Mouse (Mus musculus): Measurements from ENCODE around the gene Trabd2b. TPM values are rescaled to one million over a fixed set of nuclear protein-coding genes. Genes with fewer than 3 reads are reported as not detected.

Gene Trabd2b
- polyA plus RNA-seq (2012; rRNA removed), result 2.0 TPM in 2 replicates

DNA sequence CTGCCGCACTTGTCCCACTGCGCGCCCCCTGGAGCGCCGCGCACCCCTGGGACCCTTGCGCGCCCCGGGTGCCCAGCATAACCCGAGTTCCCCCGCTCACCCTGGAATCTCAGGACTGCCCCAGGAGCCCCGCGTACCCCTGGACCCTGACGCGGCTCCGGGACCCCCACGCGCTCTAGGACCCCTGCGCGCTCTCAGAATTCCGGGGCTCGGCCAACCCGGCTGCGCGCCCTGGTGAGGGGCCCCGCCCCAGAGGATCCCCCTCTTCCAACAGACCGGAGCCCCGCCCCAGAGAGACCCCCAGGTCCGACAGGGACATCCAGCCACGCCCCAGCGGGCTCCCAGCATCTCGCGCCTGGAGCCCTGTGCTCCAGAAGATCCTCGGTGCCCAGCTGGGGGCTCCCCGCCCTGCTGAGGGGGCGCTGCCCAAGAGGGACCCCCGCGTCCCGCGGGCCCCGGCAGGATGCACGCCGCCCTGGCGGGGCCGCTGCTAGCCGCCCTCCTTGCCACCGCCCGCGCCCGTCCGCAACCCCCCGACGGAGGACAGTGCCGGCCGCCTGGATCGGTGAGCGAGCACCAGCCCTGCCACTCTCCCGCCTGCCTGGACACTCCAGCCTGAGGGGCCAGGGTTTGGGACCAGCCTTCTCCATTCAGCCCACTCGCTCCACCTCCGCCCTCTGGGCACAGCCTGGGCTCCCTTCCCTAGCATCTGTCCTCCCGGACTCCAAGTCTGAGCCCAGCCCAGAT is at the start of gene Trabd2b:
Trabd2b (plus strand) TSS at position 370 of the 747 bp plus-strand sequence.
- 0 out of 2 replicates have a peak within 1 kb of the TSS, but pooled peaks have one; percentile 23 for H3K27ac ChIP-seq (ENCODE audit: insufficient read depth, low read length)
- TF ChIP-seq POLR2A (IDR thresholded peaks at IDR 0.05; ENCODE audit: extremely low read depth, insufficient read depth, low read length) (no peak), CTCF (IDR thresholded peaks at IDR 0.05; ENCODE audit: extremely low read depth, insufficient read depth, low read length) (no peak)
- H3K4me3 ChIP-seq (ENCODE audit: insufficient read depth, low read length), result peak within 1 kb of the TSS; percentile 35
- H3K4me1 ChIP-seq (ENCODE audit: control insufficient read depth, insufficient read depth, low read length), result no peaks in the 10 kb centered on the region

DNA sequence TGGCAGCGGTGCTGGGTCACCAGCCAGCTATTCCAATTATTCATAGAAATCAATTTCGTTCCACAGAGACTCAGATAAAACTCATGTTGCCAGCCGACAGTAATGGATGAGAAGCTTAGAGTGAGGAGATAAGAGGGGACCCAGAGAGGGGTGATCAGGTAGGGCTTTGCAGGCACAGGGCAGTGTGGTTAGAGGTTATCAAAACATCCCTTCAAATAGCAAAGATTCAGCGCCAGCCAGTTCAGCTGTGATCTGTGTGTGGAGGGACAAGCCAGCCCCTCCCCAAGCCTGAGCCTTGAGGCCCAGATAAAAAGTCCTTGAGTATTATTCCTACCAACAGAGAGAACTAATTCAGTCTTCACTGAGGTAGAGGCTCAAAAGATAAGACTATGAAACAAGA is 49.1 kb upstream of the Trabd2b start:
- no peak overlapping the region for H3K27ac ChIP-seq (ENCODE audit: insufficient read depth, low read length)
- TF ChIP-seq CTCF (IDR thresholded peaks at IDR 0.05; ENCODE audit: extremely low read depth, insufficient read depth, low read length), result no peak
- TF ChIP-seq POLR2A (IDR thresholded peaks at IDR 0.05; ENCODE audit: extremely low read depth, insufficient read depth, low read length), result no peak
- no peak overlapping the region for H3K4me3 ChIP-seq (ENCODE audit: insufficient read depth, low read length)
- H3K4me1 ChIP-seq (ENCODE audit: control insufficient read depth, insufficient read depth, low read length), result peaks cover 4% of the 10 kb centered on the region; the same call in 1 of the 2 replicates

DNA sequence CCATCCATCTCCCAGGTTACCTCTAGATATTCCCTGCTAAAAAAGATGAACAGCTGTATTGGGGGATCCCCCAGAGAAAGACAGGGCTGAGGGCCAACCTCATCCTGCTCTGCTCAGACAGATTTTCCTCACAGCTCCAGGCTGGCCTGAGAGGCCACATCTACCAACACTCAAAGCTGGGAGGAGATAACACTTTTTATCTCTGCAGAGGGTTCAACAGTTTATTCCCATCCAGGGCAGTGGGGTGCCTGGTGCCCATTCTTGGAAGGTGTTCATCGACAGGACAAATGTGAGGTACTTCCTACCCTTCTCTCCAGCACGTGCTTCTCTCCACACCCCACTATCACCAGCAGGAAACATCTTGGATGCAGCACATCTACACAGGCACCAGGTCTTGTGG is 47.6 kb upstream of the Trabd2b start:
- TF ChIP-seq CTCF (IDR thresholded peaks at IDR 0.05; ENCODE audit: extremely low read depth, insufficient read depth, low read length), result no peak
- TF ChIP-seq POLR2A (IDR thresholded peaks at IDR 0.05; ENCODE audit: extremely low read depth, insufficient read depth, low read length), result no peak
- Histone ChIP-seq H3K27ac (ENCODE audit: insufficient read depth, low read length) (no peak overlapping the region), H3K4me1 (ENCODE audit: control insufficient read depth, insufficient read depth, low read length) (peaks cover 2% of the 10 kb centered on the region; the same call in 1 of the 2 replicates), H3K4me3 (ENCODE audit: insufficient read depth, low read length) (no peak overlapping the region)

DNA sequence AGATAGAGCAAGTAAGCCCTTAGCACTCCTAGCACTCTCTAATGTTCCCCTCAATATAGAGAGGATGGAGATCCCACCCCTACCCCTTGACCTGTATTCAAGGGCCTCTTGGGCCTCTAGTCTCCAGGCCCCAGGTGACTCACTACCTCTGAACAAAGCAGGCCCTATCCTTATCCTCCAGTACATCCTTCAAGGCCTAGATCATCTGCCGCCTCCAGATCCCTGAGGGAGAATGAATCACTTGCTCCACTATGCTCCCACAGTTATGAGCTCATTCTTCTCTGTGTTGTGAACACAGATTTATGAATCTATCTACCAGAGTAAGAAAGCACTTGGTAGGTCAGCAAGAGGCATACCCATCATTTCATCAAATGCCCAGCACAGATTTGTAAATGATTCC is 46.7 kb upstream of the Trabd2b start:
- H3K27ac ChIP-seq (ENCODE audit: insufficient read depth, low read length), result no peak overlapping the region
- H3K4me1 ChIP-seq (ENCODE audit: control insufficient read depth, insufficient read depth, low read length), result peaks cover 2% of the 10 kb centered on the region; the same call in 1 of the 2 replicates
- TF ChIP-seq POLR2A (IDR thresholded peaks at IDR 0.05; ENCODE audit: extremely low read depth, insufficient read depth, low read length), result no peak
- TF ChIP-seq CTCF (IDR thresholded peaks at IDR 0.05; ENCODE audit: extremely low read depth, insufficient read depth, low read length), result no peak
- no peak overlapping the region for H3K4me3 ChIP-seq (ENCODE audit: insufficient read depth, low read length)

DNA sequence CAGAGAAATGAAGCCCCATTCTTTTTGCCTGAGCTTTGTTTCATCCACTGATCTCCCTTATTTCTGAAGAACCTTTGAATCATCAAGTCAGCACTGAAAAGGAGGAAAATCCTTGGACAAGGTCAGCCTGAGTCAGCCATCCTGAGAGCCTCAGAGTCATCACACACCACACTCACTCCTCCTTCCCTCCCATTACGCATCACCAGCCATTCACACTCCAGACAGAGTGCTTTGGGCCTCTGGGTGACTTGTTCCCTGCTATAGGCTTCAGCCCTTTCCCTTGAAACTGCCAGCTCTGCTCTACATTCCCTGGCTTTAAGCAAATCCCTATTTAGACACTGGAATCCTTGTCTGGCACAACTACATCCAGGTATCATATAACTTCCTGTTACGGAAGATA is 45.2 kb upstream of the Trabd2b start:
- no peak for TF ChIP-seq POLR2A (IDR thresholded peaks at IDR 0.05; ENCODE audit: extremely low read depth, insufficient read depth, low read length)
- TF ChIP-seq CTCF (IDR thresholded peaks at IDR 0.05; ENCODE audit: extremely low read depth, insufficient read depth, low read length), result no peak
- H3K4me1 ChIP-seq (ENCODE audit: control insufficient read depth, insufficient read depth, low read length), result peaks cover 2% of the 10 kb centered on the region; the same call in 1 of the 2 replicates
- H3K27ac ChIP-seq (ENCODE audit: insufficient read depth, low read length), result no peak overlapping the region
- H3K4me3 ChIP-seq (ENCODE audit: insufficient read depth, low read length), result no peak overlapping the region

DNA sequence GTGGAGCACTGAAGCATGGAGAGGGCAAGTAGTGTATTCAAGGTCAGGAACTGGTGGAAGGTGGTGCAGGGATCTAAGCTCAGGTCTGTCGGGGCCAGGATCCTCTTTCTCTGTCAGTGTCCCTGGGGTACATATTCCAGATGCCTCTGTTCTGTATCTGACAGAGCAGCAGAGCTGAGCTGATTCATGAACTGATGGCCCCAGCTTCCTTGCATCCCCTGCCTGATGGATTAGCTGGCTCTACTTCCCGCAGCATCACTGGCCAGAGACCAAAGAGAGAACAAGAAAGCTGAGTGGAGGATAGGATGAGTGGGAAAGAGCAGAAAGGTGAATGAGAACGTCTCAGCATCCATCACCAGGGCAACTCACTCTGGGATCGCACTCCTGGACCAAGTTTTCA is 41.5 kb upstream of the Trabd2b start:
- peaks cover 2% of the 10 kb centered on the region; the same call in 1 of the 2 replicates for H3K4me1 ChIP-seq (ENCODE audit: control insufficient read depth, insufficient read depth, low read length)
- H3K4me3 ChIP-seq (ENCODE audit: insufficient read depth, low read length), result no peak overlapping the region
- H3K27ac ChIP-seq (ENCODE audit: insufficient read depth, low read length), result no peak overlapping the region
- TF ChIP-seq POLR2A (IDR thresholded peaks at IDR 0.05; ENCODE audit: extremely low read depth, insufficient read depth, low read length) (no peak), CTCF (IDR thresholded peaks at IDR 0.05; ENCODE audit: extremely low read depth, insufficient read depth, low read length) (no peak)

DNA sequence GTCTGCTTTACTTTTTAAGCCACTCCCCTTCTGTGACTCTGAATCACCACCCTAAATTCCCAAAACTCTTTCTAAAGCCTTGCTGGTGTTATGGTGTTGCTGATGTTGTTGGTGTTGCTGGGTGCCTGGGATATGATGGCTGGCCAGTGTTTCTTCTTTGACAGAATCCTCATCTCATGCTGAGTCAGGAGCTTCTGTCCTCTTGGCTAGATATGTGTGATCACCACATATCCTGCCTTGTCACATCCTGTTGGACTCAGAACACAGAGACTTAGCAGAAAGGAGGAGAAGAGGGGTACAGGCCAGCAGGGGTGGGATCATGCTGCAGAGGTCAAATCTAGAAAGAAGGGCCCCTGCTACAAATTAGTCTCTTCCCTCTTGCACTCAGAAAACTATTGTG is 40.9 kb upstream of the Trabd2b start:
- H3K4me1 ChIP-seq (ENCODE audit: control insufficient read depth, insufficient read depth, low read length), result no peaks in the 10 kb centered on the region
- H3K4me3 ChIP-seq (ENCODE audit: insufficient read depth, low read length), result no peak overlapping the region
- TF ChIP-seq POLR2A (IDR thresholded peaks at IDR 0.05; ENCODE audit: extremely low read depth, insufficient read depth, low read length), result no peak
- no peak for TF ChIP-seq CTCF (IDR thresholded peaks at IDR 0.05; ENCODE audit: extremely low read depth, insufficient read depth, low read length)
- no peak overlapping the region for H3K27ac ChIP-seq (ENCODE audit: insufficient read depth, low read length)

DNA sequence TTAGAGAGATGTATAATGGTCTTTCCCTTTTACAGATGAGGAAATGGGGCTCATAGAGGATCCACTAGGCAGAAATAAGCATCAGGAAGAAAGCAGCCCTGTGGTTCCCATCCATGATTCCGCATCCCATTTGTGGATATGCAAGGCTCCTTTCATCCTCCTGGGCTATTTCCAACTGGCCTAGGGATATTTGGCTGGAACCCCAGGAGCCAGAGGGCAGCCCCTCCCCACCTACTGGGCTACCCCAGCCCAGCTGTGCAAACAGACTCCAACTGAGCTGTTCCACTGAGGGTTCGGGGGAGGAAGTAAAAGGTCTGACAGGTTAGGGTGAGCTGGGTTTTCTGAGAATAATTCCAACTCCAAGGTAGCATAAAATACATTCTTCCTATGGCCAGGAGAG is 39.5 kb upstream of the Trabd2b start:
- no peak overlapping the region for H3K27ac ChIP-seq (ENCODE audit: insufficient read depth, low read length)
- H3K4me3 ChIP-seq (ENCODE audit: insufficient read depth, low read length), result no peak overlapping the region
- TF ChIP-seq POLR2A (IDR thresholded peaks at IDR 0.05; ENCODE audit: extremely low read depth, insufficient read depth, low read length) (no peak), CTCF (IDR thresholded peaks at IDR 0.05; ENCODE audit: extremely low read depth, insufficient read depth, low read length) (no peak)
- H3K4me1 ChIP-seq (ENCODE audit: control insufficient read depth, insufficient read depth, low read length), result no peaks in the 10 kb centered on the region

DNA sequence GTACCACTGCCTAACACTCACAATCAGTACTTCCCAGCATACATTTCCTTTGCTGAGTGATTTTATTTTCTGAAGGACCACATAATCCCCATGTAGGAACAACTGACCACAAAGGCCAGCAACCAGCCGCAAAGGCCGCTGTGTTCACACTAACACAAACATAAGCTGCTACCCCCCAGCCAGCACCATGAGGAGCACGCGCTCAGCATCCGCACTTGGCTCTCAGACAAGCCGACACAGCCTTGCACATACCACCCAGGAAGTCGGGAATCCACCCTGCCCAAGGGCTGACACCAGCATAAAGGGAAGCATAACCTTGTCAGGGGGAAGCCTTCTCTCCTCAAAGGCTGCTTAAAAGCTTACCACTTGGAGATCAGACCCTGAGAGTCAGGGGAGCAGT is 38.7 kb upstream of the Trabd2b start:
- TF ChIP-seq CTCF (IDR thresholded peaks at IDR 0.05; ENCODE audit: extremely low read depth, insufficient read depth, low read length) (no peak), POLR2A (IDR thresholded peaks at IDR 0.05; ENCODE audit: extremely low read depth, insufficient read depth, low read length) (no peak)
- Histone ChIP-seq H3K4me3 (ENCODE audit: insufficient read depth, low read length) (no peak overlapping the region), H3K4me1 (ENCODE audit: control insufficient read depth, insufficient read depth, low read length) (no peaks in the 10 kb centered on the region), H3K27ac (ENCODE audit: insufficient read depth, low read length) (no peak overlapping the region)

DNA sequence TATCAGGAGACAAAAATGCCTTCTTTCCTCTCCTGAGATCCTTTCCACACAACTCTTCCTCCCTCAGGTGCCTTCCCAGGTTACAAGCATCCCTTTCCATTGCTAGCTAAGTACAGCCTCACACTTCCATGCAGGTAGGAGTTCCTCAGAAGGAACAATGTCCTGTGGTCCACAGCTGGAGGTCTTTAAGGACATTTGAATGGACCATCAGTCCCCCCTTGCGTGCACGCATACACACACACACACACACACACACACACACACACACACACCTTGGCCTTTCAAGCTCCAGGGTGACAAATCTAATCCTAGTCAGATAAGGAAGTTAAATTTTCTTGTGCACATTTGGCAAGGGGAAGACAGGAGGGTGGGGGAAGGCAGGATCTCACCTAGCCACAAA is 36.9 kb upstream of the Trabd2b start:
- no peak for TF ChIP-seq POLR2A (IDR thresholded peaks at IDR 0.05; ENCODE audit: extremely low read depth, insufficient read depth, low read length)
- TF ChIP-seq CTCF (IDR thresholded peaks at IDR 0.05; ENCODE audit: extremely low read depth, insufficient read depth, low read length), result no peak
- H3K4me1 ChIP-seq (ENCODE audit: control insufficient read depth, insufficient read depth, low read length), result no peaks in the 10 kb centered on the region; the same call in 1 of the 2 replicates
- H3K4me3 ChIP-seq (ENCODE audit: insufficient read depth, low read length), result no peak overlapping the region
- H3K27ac ChIP-seq (ENCODE audit: insufficient read depth, low read length), result no peak overlapping the region

Measured in cortical plate, adult 2 months (tissue).